8 mouse cellular contexts compared by ENCODE assay signal in the genomic region with DNA sequence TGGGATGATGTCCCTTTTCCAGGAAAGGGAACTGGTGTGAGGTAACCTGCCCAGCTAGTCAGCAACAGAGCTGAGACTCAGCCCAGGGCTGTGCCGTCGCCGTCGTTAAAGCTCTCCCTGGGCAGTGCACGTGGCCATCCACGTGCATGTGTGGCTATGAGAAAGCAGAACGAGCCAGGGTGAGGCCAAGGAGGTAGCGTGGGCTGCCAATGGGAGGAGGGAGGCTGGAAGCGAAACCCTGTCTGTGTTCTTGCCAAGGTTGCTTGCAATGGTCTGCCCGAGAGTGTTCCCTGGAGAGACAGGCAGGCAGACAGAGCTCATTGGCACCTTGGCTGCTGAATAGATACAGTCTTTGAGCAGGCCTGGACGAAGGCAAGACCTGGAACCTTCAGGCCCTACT. TPM values are rescaled to one million over a fixed set of nuclear protein-coding genes. Genes with fewer than 3 reads are reported as not detected.
DNase-seq lines count a peak whose midpoint lies in the region; ATAC-seq and TF ChIP-seq lines count a peak whose summit lies in the region.

No protein-coding gene starts in this region.

- ATAC-seq in midbrain, embryonic 15.5 days (replicated peaks), result no peak

- no peak for TF ChIP-seq POLR2A in lung, adult 2 months (IDR thresholded peaks at IDR 0.05; ENCODE audit: borderline replicate concordance, extremely low read depth, low read depth, low read length)

- TF ChIP-seq CTCF in lung, adult 2 months (IDR thresholded peaks at IDR 0.05; ENCODE audit: insufficient read depth, low read length), result no peak

- no peak overlapping the region for H3K27ac ChIP-seq in midbrain, embryonic 15.5 days

- peak; percentile 90 to 94 for DNase-seq in adrenal gland, adult (ENCODE audit: inconsistent age in 2 of 2, low spot score in 1 of 2)
- DNase-seq in adrenal gland, postnatal 4 days (ENCODE audit: low spot score in 2 of 2), result no peak
- DNase-seq in lung, postnatal 25 days (ENCODE audit: low spot score), result peak; percentile 54
- DNase-seq in lung, adult 2 months, result no peak
- peak; percentile 84 to 92 for DNase-seq in gastrocnemius, adult 8-10 months (ENCODE audit: low spot score in 2 of 2)
- peak; percentile 46 to 59 for DNase-seq in left cerebral cortex, postnatal 14 days (ENCODE audit: low spot score in 2 of 2)
- no peak for DNase-seq in retina, embryonic 14.5 days (ENCODE audit: low spot score)

- H3K9ac ChIP-seq in midbrain, embryonic 15.5 days, result no peak overlapping the region

- H3K36me3 ChIP-seq in midbrain, embryonic 15.5 days (replicated peaks), result no peaks in the 10 kb centered on the region

- no peak overlapping the region for H3K4me3 ChIP-seq in lung, adult 2 months (replicated peaks; ENCODE audit: extremely low read depth, low read depth, low read length)
- no peak overlapping the region for H3K4me3 ChIP-seq in midbrain, embryonic 15.5 days

- intact Hi-C loops in left cerebral cortex, postnatal 14 days (cut with DNase I), result no loop called here

- H3K4me2 ChIP-seq in midbrain, embryonic 15.5 days, result no peak overlapping the region

- H3K4me1 ChIP-seq in lung, adult 2 months (ENCODE audit: control insufficient read depth, insufficient read depth, low read length), result no peaks in the 10 kb centered on the region; the same call in 1 of the 2 replicates
- H3K4me1 ChIP-seq in midbrain, embryonic 15.5 days, result no peaks in the 10 kb centered on the region

- no peaks in the 10 kb centered on the region; the same call in 1 of the 2 replicates for H3K27me3 ChIP-seq in midbrain, embryonic 15.5 days (replicated peaks)

- H3K9me3 ChIP-seq in midbrain, embryonic 15.5 days, result no peaks in the 10 kb centered on the region

- WGBS in lung, adult 2 months, result 49% methylated on average over 11 of the region's 11 CpGs
- WGBS in midbrain, embryonic 15.5 days, result 74% methylated on average over 11 of the region's 11 CpGs

RNA-seq across cellular contexts. Expression of gene Kifc3, which starts 36.7 kb away (rescaled TPM):
- total RNA-seq in adrenal gland, postnatal 4 days (2021), result 100 to 1,000 TPM; 116 to 117 TPM
- polyA plus RNA-seq in lung, adult 2 months (2012; rRNA removed), result 93.2 and 95.3 TPM in 2 replicates
- total RNA-seq in gastrocnemius, adult 8-10 months (2022), result 10 to 100 TPM in 1 of 4 experiments, 1 to 10 TPM in 3; 6.0 to 11.3 (median 8.5) TPM
- 10 to 100 TPM; 52.9 to 60.3 TPM for total RNA-seq in left cerebral cortex, postnatal 14 days (2021)
- polyA plus RNA-seq in midbrain, embryonic 15.5 days (2015; fragmentation: Nextera tagmentation; extraction: Ambion mirVana), result 29.8 and 33.9 TPM in 2 replicates

Comparison
In these comparisons a context has a peak if more than half of its experiments do, and no peak if none do; other contexts are left out.
1. DNase-seq: peak in adrenal gland, adult (2 of 2), lung, postnatal 25 days (single experiment), gastrocnemius, adult 8-10 months (2 of 2) and left cerebral cortex, postnatal 14 days (2 of 2); none in adrenal gland, postnatal 4 days (0 of 2), lung, adult 2 months (single experiment) and retina, embryonic 14.5 days (single experiment).
2. RNA of gene Kifc3, which starts 36.7 kb away (total RNA-seq): 116 to 117 TPM in adrenal gland, postnatal 4 days and 52.9 to 60.3 TPM in left cerebral cortex, postnatal 14 days; 6.0 to 11.3 TPM in gastrocnemius, adult 8-10 months; every median in the first group is over 4 times any median in the second.